Mouse (Mus musculus) ZHBTc4 (cell line): ENCODE measurements around the gene Serpine1.
"Not testable (repeated sequence)": the region's sequence is repeated elsewhere in the genome, so short reads cannot be mapped to it uniquely, and the experiment has no call there.

Experiments
- DNase-seq: peaks from one replicate; pipeline ENCODE4 v3.0.0-alpha.2; 2011; ENCODE audit warnings: low read depth, low spot score

The Serpine1 gene

DNA sequence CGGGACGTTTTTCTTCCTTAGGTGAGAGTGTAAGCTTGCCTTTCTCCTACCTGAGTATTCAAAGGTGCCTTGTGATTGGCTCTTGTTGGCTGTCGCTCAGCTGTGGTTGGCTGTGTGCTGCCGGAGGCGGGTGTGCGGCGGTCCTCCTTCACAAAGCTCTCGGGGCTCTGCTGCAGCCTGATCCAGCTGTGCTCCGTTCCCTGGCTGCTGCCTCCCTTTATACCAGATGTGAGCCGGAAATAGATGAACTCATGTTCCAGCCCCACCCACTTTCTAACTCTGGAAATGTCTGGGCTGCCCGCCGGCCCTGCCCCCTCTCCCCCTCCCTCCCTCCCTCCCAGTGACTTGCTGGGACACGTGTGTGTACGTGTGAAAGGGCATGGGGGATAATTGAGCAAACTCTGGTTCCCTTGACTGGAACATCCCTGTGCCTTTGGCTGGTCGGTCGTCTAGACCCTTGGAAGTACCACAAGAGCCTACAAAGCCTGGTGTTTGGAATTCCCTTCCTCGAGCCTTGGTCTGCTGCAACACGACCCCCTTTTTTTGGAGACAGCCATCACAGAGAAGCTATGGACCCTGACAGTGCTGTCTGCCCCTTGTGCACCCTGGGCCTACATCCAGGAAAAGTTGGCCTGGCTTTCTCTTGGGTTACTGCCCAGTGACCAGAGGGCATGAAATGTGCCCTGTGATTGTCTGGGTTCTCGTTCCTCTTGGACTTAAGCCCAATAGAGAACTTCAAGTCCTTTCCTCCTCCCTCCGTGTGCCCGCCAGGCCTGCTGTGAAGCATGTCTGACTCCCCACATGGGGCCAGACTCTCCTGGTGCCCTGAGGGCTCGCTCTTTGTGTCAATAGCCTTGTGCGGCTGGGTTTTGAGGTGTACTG is at the start of gene Serpine1:
Serpine1 (minus strand) TSS at position 190 of the 882 bp plus-strand sequence.
- peak; percentile 94 for DNase-seq

DNA sequence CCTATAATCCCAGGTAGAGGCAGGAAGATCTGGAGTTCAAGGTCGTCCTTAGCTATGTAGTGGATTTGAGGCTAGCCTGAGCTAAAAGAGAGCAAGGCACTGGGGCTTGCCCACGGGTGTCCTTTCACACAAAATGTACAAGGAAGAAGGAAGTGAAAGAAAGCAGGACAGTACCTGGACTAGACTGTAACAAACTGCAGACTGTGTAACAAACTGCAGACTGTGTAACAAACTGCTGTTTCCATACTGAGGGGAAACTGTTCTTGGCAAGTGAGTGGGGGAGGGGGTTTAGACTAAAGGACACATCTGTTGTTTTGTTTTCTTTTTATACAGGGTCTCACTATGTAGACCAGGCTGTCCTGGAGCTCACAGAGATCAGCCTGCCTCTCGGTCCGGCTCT is 49.2 kb upstream of the Serpine1 start:
- DNase-seq, result no peak

DNA sequence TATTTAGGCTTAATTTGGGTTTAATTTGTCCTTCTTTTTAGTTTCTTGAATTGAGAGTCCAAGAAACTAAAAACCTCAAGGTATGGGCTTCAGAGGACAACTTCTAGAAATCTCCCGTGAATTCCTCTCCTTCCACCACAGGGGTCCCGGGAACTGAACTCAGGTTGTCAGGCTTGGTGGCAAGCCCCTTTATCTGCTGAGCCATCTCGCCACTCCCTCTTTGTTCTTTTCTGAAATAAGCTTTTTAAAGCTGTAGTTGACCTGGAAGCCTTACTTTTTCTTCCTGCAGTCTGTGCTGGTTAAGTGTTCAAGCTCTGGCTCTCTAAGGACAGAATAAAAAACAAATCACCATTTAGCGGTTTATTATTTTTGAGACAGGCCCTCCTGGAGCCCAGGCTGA is 46.8 kb upstream of the Serpine1 start:
- no peak for DNase-seq

DNA sequence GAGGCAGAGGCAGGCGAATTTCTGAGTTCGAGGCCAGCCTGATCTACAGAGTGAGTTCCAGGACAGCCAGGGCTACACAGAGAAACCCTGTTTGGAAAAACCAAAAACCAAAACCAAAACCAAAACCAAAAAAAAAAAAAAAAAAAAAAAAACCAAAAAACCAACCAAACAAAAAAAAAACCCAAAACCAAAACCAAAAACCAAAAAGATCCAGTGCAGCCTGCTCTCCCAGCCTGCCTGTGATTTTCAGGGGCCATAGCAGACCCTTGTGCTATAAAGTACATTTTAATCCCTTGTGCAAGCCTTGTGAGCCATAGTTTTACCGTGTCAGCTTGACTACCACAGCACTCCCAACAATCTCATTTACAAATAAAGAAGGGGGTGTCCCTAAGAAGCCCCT is 45.9 kb upstream of the Serpine1 start:
- not testable (repeated sequence) for DNase-seq

DNA sequence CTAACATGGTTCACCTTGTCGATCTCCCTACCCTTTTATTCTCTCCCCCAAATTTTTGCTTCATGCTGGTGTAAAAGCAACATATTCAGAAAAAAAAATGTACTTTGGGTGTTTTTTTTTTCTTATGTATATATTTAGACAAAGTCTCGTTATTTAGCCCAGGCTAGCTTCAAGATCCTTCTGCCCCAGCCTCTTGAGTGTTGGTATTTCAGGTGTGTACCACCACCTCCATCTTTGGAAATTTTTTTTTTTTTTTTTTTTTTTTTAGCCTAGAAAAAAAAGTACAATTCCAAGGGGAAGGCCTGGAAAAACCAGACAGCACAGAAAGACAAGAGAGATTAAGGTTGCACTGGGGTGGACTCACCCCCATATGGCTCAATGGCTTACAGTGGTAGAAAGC is 44.9 kb upstream of the Serpine1 start:
- DNase-seq, result no peak

DNA sequence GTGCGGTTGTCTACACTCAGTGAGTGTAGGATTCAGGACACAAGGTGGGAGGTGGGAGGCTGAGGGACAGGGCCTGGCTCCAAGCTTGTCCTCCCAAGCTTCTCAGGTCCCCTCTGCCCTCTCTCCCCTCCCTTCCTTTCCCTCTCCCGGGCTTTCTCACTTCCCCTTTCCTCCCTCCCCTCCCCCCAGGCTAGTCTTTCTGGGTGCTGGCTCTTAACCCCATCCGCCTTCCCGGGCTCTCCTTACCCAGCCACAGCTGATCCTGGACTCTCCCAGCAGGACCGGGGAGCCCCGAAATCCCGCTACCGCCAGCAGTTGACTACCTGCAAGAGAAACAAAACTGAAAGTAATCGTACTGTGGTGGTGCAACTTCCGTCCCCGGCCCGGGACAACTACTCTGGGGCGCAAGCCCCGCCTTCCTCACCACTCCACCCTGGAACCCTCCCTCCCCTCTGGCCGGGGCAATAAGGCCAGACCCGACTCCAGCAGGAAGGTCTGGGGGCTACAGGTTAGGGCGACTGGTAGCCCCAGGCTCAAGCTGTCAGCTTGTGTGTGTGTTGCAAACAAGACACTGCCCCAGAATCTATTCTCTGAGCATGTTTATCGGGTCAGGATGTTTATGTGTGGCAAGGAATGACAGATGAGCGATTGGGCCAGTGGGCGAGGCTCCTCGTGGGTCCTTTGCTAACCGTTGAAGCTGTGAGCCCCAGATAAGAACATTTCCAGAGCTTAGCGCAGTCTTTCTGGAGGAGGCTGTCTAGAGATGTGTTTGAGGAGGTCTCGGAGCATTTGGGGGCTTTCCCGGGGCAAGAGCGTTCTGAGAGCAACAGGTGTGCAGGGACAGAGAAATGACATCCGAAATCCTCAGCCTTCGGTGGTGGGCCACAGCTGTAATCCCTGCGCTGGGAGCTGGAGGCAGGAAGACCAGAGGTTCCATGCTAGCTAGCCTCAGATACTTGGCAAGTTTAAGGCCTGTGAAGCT is 44.1 kb upstream of the Serpine1 start, which contains the start of gene Trim56:
Trim56 (minus strand) TSS at position 344 of the 982 bp plus-strand sequence.
- DNase-seq, result peak; percentile 63

DNA sequence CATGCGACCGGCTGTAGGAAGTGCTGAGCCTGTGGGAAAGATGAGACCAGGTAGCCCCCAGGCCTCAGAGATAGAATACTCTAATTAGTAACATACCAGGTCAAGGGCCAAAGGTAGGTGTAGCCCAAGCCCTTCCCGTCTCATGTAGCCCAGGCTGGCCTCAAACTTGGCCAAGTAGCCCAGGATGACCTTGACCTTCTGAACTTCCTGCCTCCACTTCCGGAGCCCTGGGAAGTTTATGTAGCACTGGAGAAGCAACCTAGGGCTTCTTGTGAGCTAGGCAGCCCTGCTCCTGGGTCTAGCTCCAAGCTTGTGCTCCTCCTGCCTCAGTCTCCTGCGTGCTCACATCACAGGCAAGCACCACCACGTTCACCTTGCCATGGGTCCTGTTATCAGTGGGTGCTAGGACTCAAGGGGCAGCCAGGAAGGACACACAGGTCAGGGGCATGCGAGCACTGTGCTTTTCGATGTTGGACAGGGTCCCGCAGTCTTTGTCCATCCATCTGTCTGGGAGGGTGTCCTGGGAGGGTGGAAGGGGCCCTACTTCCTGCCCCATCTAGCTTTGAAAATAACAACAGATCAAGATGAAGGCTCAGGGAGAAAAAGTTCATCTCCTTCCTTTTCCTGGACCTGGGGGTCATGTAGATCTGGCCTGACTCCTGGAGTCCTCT is 43.0 kb upstream of the Serpine1 start:
- peak; percentile 43 for DNase-seq

DNA sequence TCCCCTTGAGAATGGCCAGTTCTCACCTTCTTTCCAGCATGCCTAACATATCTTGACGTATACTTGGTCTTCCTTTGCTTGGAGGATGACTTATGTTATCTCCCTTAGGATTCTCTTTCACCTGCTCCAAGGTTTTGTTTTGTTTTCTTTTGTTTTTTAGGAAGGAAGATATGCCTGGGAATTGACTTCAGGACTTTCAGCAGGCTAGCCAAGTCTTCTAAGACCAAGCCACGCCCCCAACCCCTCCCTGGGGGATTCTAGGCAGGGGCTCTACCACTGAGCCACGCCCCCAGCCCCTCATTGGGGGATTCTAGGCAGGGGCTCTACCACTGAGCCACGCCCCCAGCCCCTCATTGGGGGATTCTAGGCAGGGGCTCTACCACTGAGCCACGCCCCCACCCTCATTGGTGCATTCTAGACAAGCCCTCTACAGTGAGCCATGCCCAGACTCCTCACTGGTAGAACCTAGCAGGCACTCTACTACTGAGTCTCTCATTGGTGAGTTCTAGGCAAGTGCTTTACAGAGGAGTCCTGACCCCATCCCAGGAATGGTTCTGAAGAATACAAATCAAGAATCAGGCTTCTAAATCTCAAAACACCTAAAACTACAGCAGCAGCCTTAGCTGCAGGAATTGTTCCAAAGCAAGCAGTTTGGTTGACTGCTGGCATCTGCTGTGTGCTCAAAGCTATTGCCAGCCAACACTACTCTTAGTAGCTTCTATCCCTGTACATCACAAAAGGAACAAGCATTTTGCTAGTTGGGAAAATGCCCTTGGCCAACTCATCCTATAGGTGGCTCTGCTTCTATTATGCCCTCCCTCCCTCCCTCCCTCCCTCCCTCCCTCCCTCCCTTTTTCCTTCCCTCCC is 39.7 kb upstream of the Serpine1 start:
- peak; percentile 61 for DNase-seq

DNA sequence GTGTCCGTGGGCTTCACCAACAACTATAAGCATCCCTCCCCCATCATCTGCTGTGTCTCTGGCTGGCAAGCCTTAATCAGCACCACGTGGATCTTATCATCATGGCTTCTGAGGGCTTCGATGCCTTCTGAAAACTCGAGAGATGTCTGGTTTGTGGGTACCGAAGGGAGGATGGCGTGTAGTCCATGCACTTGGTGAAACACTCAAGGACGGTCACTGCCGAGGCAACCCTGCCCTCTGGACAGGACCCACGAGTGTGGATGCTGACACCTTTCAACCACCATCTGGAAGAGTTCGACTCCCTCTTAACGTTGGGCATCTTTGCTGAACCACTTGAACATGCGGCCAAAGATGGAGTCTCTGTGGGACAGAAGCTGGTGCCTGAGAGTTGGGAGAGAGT is 38.8 kb upstream of the Serpine1 start:
- no peak for DNase-seq

DNA sequence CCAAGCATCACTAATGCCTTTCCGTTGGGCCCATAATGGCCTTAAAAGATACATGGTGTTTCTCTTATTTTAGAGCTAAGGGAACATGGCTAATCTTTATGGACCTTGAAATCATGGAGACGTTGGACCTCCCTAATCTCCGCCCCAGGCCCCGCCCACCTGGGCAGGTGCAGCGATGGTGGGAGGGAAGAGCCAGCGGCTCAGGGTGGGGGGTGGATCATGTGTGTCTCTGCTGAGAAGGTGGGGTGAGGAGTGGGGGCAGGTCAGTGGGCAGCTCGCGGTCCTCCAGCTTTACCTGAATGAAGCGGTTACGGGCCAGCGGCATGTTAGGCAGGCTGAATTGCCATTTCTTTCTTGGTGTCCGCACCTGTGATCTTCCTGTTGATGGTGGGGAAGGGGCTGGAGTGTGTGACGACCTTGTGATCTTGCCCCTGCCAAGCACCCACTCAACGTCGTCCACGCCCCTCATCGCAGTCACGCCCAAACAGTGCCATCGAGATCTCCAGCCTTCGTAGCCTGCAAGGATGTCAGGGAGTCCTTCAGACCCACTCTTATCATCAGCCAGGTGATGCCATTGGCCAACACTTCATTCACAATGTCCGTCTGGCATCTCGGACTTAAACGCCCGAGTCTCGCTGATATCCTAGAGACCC is 38.0 kb upstream of the Serpine1 start:
- no peak for DNase-seq

DNA sequence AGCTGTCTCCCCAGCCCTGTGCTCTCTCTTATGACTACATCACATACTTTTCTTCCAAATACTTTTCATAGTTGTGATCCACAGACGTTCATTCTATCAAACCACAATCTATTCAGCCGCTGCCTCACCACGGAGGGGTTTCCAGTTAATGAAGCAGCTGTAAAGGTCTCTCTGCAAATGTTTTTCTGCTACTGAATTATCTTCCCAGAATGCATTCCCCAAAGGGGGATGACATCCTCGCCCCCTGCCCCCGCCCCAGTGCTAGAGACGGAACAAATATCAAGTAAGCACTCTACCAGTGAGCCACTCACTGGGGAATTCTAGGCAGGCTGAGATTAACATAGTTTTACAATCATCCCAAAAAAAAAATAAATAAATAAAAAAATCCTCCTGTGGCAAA is 36.0 kb upstream of the Serpine1 start:
- no peak for DNase-seq

DNA sequence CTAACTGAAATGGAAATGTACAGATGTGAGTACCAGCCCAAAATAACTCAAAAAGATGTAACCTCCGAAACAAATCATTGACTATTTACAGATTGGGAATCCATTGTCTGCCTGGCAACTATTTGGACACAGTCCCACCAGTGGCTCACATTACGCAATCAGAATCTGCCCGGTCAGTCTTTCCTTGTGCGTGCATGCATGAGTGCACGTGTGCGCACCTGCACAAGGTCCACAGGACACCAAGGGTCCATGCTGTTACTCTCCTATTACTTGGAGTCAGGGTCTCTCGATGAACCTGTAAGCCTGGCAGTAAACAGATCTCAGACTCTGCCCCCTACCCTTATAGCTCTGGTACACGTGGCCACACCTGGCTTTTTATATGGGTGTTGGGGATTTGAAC is 35.6 kb upstream of the Serpine1 start:
- DNase-seq, result no peak

DNA sequence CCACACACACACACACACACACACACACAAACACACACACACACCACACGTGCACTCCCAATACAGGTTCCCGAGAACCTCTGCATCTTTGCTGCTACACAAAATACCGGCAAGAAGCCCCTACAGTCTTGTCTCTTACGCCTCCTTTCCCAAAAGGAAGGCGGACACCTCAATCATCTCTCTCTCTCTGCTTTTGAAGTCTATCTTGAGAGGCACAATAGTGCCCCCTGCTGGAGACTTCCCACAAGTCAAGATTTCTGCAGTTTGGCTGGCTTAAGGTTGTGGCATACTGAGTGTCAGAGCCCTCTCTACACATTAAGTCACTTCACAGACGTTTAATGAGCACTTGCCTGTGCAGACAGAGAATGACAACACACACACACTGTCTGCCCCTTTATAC is 35.0 kb upstream of the Serpine1 start:
- DNase-seq, result peak; percentile 91

DNA sequence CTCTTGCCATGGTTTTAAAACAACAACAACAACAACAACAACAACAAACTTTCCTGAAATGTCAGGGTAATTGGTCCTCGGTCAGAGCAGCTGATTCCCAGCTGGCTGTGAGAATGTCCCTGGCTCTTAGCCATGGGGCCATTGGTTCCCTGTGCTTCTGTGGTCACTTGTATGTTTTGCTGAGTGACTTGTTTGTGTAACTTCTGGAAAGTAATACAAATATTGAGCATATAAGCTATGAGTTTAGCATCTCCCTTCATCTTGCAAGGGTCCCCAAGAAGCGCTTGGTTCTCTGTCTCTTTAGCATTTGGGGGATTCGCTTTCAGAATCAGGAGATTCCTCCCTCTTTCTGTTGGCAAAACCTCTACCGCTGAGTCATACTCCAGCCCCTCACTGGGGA is 34.4 kb upstream of the Serpine1 start:
- DNase-seq, result no peak

DNA sequence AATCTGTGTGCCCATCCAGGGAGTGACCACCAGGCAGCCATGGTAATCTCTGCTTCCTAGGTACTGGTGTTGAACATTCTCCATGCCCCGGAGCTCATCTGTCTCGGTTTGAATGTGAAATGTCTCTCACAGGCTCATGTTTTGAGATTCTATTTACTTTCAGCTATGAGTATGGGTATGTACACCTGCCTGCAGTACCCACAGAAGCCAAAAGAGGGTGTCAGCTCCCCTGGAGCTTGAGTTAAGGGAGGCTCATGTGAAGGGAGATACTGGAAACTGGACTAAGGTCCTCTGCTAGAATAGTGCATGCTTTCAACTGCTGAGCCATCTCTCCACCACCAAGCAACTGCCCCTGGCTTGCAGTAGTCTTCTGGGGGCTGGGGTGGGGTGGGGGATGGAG is 31.9 kb upstream of the Serpine1 start:
- peak; percentile 72 for DNase-seq

DNA sequence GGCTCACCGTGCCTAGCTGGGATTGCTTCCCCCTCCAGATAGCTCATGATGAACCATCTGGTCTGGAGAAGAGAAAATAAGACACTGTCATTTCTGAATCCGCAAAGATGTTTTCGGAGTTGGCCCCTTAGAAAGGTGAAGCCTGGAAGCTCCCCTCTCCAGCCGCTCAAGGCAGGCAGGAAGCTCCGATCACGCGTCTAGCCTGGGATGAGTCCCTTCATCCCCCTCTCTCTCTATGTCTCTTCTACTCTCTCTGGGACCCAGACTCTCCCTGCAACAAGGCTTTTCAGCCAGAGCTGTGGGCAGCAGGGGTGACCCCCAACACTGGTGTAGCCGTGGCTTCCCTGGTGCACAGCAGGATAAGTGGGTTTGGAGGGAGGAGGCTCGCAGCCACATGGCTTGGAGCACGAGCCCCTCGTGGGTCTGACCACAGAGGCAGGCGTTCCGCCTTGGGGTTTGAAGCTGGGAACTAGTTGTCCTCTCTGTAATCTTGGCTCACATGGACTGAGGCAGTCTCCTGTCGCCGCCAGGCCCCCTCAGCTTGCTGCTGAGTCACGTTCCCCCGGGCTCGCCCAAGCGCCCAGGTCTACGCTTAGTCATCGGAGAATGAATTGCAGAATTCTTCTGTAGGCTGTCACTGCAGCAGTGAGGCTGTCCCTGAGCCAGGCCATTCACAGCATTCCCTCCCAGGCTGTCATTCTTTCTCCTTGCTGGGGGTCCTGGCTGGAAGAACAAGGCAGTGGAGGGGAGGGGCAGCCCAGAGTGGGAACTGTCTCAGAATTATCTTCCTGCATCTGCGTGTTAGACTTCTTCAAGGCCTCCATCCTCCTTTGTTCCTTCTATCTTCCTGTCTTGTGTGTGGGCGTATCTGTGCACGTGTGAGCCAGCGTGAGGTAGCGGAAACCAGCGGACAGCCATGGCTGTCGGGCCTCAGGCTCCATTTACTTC is 30.8 kb upstream of the Serpine1 start:
- DNase-seq, result peak; percentile 49

DNA sequence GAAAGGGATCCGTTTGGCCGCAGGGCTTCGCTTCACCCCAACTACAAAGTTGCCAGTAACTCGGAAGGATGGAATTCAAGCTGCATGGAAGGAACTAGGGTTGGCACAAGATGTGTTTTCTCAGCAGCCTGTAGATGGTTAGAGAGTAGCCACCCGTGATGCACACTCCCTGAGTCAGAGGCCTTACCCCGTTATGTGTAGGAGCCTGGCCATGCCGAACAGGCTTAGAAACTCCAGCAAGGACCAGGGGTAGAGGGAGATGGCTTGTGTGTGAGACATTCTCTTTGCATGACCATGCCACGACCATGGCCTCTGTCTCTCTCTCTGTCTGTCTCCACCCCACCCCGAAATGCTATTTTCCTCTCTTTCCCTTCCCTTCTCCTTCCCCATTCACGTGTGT is 30.0 kb upstream of the Serpine1 start:
- no peak for DNase-seq

DNA sequence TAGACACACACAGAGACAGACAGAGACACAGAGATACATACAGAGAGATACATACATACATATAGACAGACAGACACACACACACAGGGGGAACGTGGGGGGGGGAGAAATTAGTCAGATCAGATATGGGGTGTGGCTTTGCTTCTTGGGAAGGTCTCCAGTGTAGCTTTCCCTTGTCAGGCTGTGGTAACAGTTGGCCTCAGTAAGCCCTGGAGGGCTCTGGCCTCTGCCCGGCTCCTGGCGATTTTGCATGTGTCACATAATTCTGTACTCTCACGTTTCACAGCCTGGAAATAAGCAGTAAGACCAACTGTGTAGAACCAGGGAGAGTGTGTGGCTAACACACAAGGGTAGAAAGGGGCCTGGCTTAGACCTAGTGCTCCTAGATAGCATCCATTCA is 28.6 kb upstream of the Serpine1 start:
- DNase-seq, result no peak

DNA sequence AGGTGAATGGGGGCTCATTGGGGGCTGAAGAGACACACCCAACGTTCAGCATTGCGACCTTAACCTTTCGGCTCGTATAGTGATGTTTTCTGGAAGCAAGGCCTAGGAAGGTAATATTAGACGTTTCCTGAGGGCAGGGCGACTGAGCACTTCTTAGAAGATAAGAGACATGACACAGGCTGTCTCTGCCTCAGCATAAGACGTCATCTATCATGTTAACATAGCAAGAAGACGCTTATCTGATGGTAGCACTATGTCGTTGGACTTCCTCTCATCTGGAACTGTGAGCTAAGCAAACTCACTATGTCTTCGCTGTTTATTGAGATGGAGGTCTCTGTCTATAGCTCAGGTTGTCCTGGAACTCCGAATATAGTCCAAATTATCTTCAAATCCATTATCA is 26.4 kb upstream of the Serpine1 start:
- DNase-seq, result no peak
